Mouse (Mus musculus) testis, adult 2 months (tissue): Measurements from ENCODE around the gene Trp53bp1.

Experiments used
- CTCF ChIP-seq: fragments of 200-500 bp; IDR thresholded peaks from 2 replicates; pipeline ENCODE4 v1.5.1; 2012; ENCODE audit warnings: low read depth, mild to moderate bottlenecking, inconsistent platforms, low read length, moderate library complexity; ENCODE audit not compliant: control insufficient read depth, insufficient read depth, insufficient replicate concordance
- POLR2A ChIP-seq: fragments of 200-500 bp; IDR thresholded peaks from 2 replicates; pipeline ENCODE4 v1.6.1; 2012; ENCODE audit warnings: low read depth, mild to moderate bottlenecking, inconsistent platforms, low read length, moderate library complexity; ENCODE audit not compliant: control insufficient read depth

DNA sequence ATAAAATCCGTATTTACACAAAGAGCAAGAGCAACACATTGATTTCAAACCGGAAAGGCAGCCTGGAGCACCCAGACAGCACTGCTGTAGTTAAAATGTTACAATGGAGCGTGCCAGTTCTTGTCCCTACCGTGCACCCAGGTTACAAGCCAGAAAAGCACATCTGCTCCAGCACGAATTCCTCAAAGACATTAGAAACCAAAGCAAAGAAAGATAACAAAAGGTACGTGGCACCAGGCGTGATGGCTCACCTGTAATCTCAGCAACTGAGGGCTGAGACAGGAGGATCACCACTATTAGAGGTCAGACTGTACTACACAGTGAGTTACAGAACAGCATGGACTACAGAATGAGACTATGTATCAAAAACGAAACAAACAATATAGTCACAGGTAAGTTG, 2.8 kb downstream of the Trp53bp1 start:
- TF ChIP-seq POLR2A (no peak), CTCF (no peak)
